Comparison of ENCODE assay signal across 7 mouse cellular contexts in the genomic region with DNA sequence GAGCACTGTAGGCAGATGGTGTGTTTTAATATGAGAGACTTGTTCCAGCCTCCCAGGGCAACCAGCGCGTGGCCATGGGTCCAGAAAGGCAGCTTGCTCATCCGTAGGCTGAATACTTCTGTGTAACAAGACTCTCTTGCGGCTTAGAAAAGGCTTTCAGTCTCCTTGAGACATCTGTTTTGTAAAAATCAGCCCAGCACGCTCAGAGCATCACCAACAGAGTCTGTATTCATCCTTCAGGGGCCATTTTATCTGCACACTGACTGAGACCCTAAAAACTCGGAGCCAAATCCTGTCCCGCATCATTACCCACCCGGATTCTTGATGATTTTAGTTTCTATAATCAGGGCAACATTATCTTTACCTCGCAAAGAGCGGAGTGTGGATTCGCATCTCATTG.
A peak's percentile ranks its signal among the peaks of the same experiment; 100 is the strongest.
DNase-seq lines count a peak whose midpoint lies in the region; ATAC-seq and TF ChIP-seq lines count a peak whose summit lies in the region.

No protein-coding gene starts in this region.

- no peak overlapping the region for H3K4me3 ChIP-seq in embryonic facial prominence, embryonic 12.5 days
- no peak overlapping the region for H3K4me3 ChIP-seq in hindbrain, embryonic 14.5 days (replicated peaks; ENCODE audit: low read length)
- no peak overlapping the region for H3K4me3 ChIP-seq in midbrain, embryonic 16.5 days (ENCODE audit: low read depth, low read length)

- peak overlapping the region; percentile 71 for H3K27ac ChIP-seq in embryonic facial prominence, embryonic 12.5 days
- H3K27ac ChIP-seq in hindbrain, embryonic 14.5 days: peak overlapping the region; percentile 53
- no peak overlapping the region for H3K27ac ChIP-seq in midbrain, embryonic 16.5 days (ENCODE audit: low read length)

- no peaks in the 10 kb centered on the region for H3K36me3 ChIP-seq in embryonic facial prominence, embryonic 12.5 days
- H3K36me3 ChIP-seq in hindbrain, embryonic 14.5 days (replicated peaks; ENCODE audit: control insufficient read depth, insufficient read depth): no peaks in the 10 kb centered on the region
- H3K36me3 ChIP-seq in midbrain, embryonic 16.5 days (ENCODE audit: control insufficient read depth, insufficient read depth, low read length): no peaks in the 10 kb centered on the region

- no peak for TF ChIP-seq CTCF in brain, embryonic 14.5 days (IDR thresholded peaks at IDR 0.05; ENCODE audit: borderline replicate concordance, extremely low read depth, insufficient read depth, insufficient read length)

- H3K27me3 ChIP-seq in embryonic facial prominence, embryonic 12.5 days: no peaks in the 10 kb centered on the region
- no peaks in the 10 kb centered on the region for H3K27me3 ChIP-seq in hindbrain, embryonic 14.5 days (ENCODE audit: control insufficient read depth, insufficient read depth, low read length)
- H3K27me3 ChIP-seq in midbrain, embryonic 16.5 days (ENCODE audit: control insufficient read depth, insufficient read depth, low read depth, low read length): no peaks in the 10 kb centered on the region

- peaks cover 19% of the 10 kb centered on the region for H3K4me1 ChIP-seq in embryonic facial prominence, embryonic 12.5 days
- H3K4me1 ChIP-seq in hindbrain, embryonic 14.5 days (replicated peaks; ENCODE audit: control insufficient read depth, insufficient read depth, low read length): peaks cover 16% of the 10 kb centered on the region
- peaks cover 6% of the 10 kb centered on the region; the same call in 1 of the 2 replicates for H3K4me1 ChIP-seq in midbrain, embryonic 16.5 days (ENCODE audit: control insufficient read depth, insufficient read depth, low read length)

- peak; percentile 71 for DNase-seq in brain, embryonic 14.5 days (ENCODE audit: low read depth)
- DNase-seq in hindbrain, embryonic 14.5 days (ENCODE audit: low spot score): peak; percentile 43
- no peak for DNase-seq in spleen, adult 18-20 months
- no peak for DNase-seq in kidney, adult 18-20 months
- no peak for DNase-seq in gastrocnemius, postnatal 4 days (ENCODE audit: low spot score in 2 of 2)

- ATAC-seq in embryonic facial prominence, embryonic 12.5 days (ENCODE audit: insufficient number of reproducible peaks, insufficient read depth, low FRiP score, low TSS enrichment): 0 out of 2 replicates have a peak, but pooled peaks have one; percentile 28
- peak; percentile 51; the same call in 1 of the 2 replicates for ATAC-seq in hindbrain, embryonic 14.5 days (ENCODE audit: low FRiP score)
- peak; percentile 43; the same call in 1 of the 2 replicates for ATAC-seq in midbrain, embryonic 16.5 days

- WGBS in embryonic facial prominence, embryonic 12.5 days: 39% methylated on average over 11 of the region's 11 CpGs
- 48% methylated on average over 11 of the region's 11 CpGs for WGBS in hindbrain, embryonic 14.5 days
- 40% methylated on average over 11 of the region's 11 CpGs for WGBS in midbrain, embryonic 16.5 days

- TF ChIP-seq POLR2A in brain, embryonic 14.5 days (IDR thresholded peaks at IDR 0.05; ENCODE audit: borderline replicate concordance, extremely low read depth, insufficient read depth, insufficient read length, poor library complexity, severe bottlenecking): no peak

- H3K9me3 ChIP-seq in embryonic facial prominence, embryonic 12.5 days: no peaks in the 10 kb centered on the region
- H3K9me3 ChIP-seq in hindbrain, embryonic 14.5 days (ENCODE audit: control insufficient read depth, low read length): no peaks in the 10 kb centered on the region
- no peaks in the 10 kb centered on the region for H3K9me3 ChIP-seq in midbrain, embryonic 16.5 days (replicated peaks; ENCODE audit: control insufficient read depth, low read length, poor library complexity, severe bottlenecking)

- H3K9ac ChIP-seq in embryonic facial prominence, embryonic 12.5 days: no peak overlapping the region
- no peak overlapping the region for H3K9ac ChIP-seq in hindbrain, embryonic 14.5 days
- H3K9ac ChIP-seq in midbrain, embryonic 16.5 days (ENCODE audit: low read depth, low read length): no peak overlapping the region

- H3K4me2 ChIP-seq in embryonic facial prominence, embryonic 12.5 days (replicated peaks): peak overlapping the region; percentile 35
- peak overlapping the region; percentile 42 for H3K4me2 ChIP-seq in hindbrain, embryonic 14.5 days (replicated peaks)
- peak overlapping the region; percentile 22 for H3K4me2 ChIP-seq in midbrain, embryonic 16.5 days (ENCODE audit: low read length)

Comparison
In these comparisons a context has a peak if more than half of its experiments do, and no peak if none do; other contexts are left out.
1. DNase-seq: peak in brain, embryonic 14.5 days (single experiment) and hindbrain, embryonic 14.5 days (single experiment); none in spleen, adult 18-20 months (0 of 2), kidney, adult 18-20 months (single experiment) and gastrocnemius, postnatal 4 days (0 of 2).
2. Peak in every context shown above with its lines, with median percentiles within 50 percentile points of each other: ATAC-seq and H3K4me2 ChIP-seq.